Mouse (Mus musculus) adrenal gland, adult (tissue): ENCODE measurements around the gene Adgrl4.
A peak's percentile ranks its signal among the peaks of the same experiment; 100 is the strongest.

Source experiments
- DNase-seq, 2 experiments: peaks; one replicate each; pipeline ENCODE4 v3.0.0; 2022 to 2023; ENCODE audit warnings: low spot score in 1 of 2; ENCODE audit not compliant: inconsistent age in 2 of 2

Adgrl4 gene

DNA sequence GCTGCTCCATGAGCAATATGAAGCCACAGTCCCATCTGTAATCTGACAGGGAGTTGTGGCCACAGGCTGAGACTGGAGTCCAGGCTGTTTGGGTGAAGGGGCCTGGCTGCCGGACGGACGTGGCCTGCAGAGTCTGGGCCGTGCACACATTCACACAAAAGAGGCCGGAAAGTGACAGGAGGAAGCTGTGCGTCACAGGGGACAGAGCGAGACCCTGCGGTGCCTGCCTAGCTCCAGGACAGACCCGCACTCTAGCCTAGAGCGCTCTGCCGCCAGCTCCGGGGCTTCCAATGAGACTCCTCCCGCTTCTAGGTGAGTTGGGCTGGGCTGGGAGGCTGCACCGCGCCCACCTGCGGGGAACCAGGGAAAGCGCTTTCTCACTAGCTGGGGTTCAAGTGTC lies at the start of gene Adgrl4:
Adgrl4 (plus strand) TSS at position 195 of the 400 bp plus-strand sequence.
- DNase-seq = peak; percentile 54 to 69

- DNase-seq = no peak
Measured at GRCm38 (mm10) chr3:151390912-151391311, 46.8 kb upstream of the Adgrl4 start.

DNA sequence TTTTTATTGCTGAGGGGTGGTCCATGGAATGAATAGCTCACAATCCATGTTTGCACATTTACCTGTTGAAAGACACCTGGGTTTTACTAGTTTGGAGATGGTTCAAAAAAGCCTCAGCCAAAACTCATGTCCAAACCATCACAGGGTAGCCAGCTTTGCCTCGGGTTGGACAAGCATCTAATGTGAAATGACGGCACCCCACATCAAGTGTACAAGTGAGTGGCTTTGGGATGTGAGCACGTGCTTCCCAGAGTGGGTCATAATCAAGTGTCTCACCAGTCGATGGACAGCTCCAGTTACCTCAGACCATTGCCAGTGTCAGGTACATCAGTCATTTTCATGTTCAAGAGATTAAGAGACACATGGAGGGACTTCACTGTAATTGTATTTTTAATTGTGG lies 44.8 kb upstream of the Adgrl4 start:
- DNase-seq = no peak

- no peak for DNase-seq
Measured at GRCm38 (mm10) chr3:151393330-151393729, 44.4 kb upstream of the Adgrl4 start.

DNA sequence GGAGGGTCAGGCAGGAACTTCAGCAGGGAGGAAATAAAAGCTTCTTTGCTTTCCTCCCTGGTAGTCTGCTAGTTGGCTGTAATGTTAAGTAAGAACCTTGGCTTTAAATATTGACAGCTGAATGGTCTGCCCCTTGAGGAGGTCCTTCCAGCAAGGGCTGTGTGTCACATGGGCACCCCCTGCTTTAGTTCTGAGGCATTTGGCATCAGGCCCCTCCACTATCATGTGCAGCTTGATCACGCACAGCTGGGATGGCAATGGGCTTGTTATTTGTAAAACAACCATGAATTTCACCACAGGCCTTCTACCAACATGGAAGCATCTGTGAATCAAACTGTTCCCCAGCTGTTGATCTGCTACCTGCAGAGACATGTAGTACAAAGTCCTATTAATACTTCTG lies 38.4 kb upstream of the Adgrl4 start:
- no peak for DNase-seq

GRCm38 (mm10) chr3:151411031-151411430 lies 26.7 kb upstream of the Adgrl4 start:
- DNase-seq = no peak

DNA sequence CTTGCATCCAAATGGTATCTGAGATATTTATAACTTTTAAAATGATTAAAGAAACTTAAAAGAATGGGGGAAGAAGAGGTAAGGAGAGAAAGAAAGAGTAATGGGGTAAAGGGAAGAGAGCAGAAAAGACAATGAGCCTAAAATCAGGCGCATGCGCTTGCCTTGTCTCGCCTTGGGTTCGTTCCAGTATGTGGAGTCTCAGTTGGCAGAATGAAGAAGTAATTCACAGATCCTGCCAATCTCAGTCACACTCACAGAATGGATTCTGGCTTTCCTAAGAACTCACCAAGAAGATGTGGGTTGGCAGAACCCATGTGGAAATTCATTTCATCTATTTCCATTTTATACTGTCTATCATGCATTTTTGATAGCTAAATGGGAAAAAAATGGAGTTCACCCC lies 26.2 kb upstream of the Adgrl4 start:
- DNase-seq = no peak

- peak in 1 of 2 experiments; percentile 22 for DNase-seq
Measured at GRCm38 (mm10) chr3:151416931-151417330, 20.8 kb upstream of the Adgrl4 start.

- DNase-seq = peak in 1 of 2 experiments; percentile 85
Measured at GRCm38 (mm10) chr3:151417688-151418572, 19.8 kb upstream of the Adgrl4 start.

GRCm38 (mm10) chr3:151424326-151425207 lies 13.1 kb upstream of the Adgrl4 start:
- peak; percentile 15 to 48 for DNase-seq

DNA sequence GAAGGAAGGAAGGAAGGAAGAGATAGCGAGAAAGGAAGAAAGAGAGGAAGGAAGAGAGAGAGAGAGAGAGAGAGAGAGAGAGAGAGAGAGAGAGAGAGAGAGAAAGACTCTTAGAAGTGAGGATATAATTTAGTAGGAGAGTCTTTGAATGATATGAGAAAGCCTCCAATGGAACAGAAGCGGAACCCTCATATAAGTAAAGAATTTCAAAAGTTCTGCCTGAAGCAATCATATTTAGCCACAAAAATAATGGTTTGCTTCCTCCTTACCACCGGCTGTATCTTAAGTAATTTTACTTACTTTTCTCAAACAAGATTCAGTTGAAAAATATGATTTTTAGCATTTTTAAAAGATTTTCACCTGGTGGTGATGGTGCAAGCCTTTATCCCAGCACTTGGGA lies 7.6 kb upstream of the Adgrl4 start:
- DNase-seq = no peak

- peak in 1 of 2 experiments; percentile 47 for DNase-seq
Measured at GRCm38 (mm10) chr3:151431507-151431906, 6.2 kb upstream of the Adgrl4 start.

DNA sequence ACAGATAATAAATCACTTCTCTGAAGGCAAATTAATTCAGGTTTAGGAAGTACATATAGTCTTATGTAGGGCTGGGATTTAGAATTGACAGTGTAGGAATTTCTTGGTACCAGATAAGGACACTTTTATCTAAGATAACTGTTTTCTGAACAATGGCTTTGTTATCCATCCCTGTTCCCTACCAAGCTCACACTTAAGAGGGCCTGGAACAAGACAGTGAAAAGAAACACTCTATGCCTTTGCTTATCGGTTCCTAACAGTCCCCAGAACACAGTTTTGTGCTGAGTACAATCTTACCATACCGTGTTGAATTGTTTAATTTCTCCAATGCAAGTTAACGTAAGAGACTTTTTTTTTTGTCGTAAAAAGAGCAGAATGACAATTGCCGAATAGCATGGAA lies 677 bp downstream of the Adgrl4 start:
- DNase-seq = no peak

DNA sequence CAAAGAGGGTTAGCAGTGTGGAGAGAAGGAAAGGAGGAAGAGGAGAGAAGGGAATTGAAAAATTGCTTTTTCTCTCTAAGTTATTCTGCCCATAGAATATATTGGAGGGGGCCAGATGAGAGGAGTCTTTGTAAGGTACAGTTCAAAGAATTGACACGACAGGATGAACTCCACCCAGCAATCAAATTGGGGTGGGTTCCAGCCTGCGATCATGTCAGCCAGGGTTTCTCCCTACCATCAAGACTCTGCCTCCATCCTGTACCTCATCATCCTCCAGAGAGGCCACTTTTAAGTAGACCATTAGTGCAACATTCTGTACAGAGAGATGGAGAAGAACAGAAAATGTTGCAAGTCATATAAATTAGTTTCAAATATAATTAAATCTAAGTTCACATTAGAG lies 2.3 kb downstream of the Adgrl4 start:
- DNase-seq = no peak

- no peak for DNase-seq
Measured at GRCm38 (mm10) chr3:151442026-151442425, 4.3 kb downstream of the Adgrl4 start.

DNA sequence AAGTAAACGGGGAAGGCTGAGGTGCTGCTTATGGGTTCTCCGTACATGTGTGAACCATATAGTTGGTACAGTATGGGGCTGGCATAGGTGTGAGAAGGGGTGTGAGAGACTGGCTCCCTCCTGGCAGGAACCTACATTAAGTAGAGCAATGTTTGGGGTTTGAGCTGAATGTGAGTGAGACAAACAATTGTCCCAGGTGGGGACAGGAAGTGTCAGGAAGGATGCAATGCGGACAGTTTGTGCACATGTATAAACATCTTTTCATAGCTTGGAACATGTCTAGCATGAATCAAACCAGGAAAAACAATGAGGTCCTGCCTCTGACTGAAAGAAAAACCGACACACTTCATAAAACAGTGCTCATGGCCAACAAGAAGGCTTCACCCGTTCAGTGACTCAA lies 5.8 kb downstream of the Adgrl4 start:
- no peak for DNase-seq

- DNase-seq = no peak
Measured at GRCm38 (mm10) chr3:151444284-151444683, 6.6 kb downstream of the Adgrl4 start.

DNA sequence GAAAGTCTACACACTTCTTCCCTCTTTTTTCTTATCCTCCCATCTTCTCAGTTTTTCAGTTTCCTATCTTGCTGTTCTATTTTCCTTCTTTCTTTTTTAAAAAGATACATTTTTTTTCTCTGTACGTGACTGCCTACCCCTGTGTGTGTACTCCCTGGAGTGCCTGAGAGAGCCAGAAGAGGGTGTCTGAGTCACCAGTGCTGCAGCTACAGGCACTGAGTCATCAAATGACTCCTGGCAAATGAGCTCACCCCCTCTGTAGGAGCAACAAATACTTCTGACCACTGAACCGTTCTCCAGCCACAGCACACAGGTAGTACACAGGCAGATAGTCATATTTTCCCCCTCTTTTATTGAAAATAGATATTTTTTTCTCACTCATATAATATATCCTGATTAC lies 8.2 kb downstream of the Adgrl4 start:
- peak; percentile 43 to 66 for DNase-seq

GRCm38 (mm10) chr3:151454985-151455701 lies 17.5 kb downstream of the Adgrl4 start:
- no peak for DNase-seq

GRCm38 (mm10) chr3:151459430-151460190 lies 21.9 kb downstream of the Adgrl4 start:
- DNase-seq = no peak
